Mouse (Mus musculus): ENCODE measurements around the gene Celf2. TPM values are rescaled to one million over a fixed set of nuclear protein-coding genes. Genes with fewer than 3 reads are reported as not detected.

Gene Celf2
- polyA plus RNA-seq, 1 experiment from 2014 or later: 20.4 TPM

DNA sequence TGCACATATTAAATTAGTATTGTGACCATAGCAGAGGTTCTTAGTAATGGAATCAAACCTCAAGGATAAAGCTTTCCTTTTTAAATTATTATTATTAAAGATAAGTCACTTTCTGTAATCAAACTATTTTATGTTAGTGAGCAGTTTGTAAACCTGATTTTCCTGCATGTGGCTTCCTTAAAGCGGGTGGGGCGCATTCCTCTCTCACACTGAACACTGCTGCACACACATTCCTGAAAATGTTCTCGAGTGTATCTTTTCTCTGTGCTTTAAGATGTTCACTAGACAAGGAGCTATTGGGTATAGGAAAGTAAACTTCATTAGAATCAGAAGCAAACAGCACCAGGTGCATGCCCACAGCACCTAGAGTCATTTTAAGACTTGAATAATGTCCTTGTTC is 605.0 kb downstream of the Celf2 start:
- H3K27me3 ChIP-seq: no peaks in the 10 kb centered on the region
- no peak overlapping the region for H3K27ac ChIP-seq
- no peaks in the 10 kb centered on the region for H3K36me3 ChIP-seq
- no peak overlapping the region for H3K9ac ChIP-seq
- no peaks in the 10 kb centered on the region for H3K4me1 ChIP-seq
- H3K4me2 ChIP-seq: no peak overlapping the region
- H3K4me3 ChIP-seq (replicated peaks): no peak overlapping the region
- 80% methylated on average over 3 of the region's 3 CpGs for WGBS
- ATAC-seq (replicated peaks; ENCODE audit: low FRiP score): no peak
- H3K9me3 ChIP-seq (replicated peaks): no peaks in the 10 kb centered on the region

DNA sequence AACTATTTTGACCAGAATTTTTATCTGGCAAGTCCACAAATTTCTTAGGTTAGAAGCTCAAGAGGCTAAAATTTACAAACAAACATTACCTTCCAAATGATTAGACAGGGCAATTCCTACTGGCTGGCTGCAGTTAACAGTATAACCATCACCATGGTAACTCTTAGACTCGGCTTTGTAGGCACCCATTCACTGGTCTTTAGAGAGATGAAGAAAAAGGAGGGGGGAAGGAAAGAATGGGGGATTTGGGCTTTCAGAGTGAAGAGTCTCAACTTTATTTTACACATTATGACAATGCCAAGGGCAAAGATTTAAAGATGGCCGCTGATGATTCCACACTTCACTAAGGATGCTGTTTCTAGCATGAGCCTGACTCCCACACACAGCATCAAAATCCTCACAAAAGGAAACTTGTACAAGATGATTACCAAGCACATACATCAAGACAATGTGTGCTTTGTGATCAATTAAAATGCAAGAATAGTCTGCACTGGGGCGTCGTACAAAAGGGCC is 606.1 kb downstream of the Celf2 start:
- Histone ChIP-seq H3K36me3 (no peaks in the 10 kb centered on the region), H3K4me3 (replicated peaks) (no peak overlapping the region), H3K9ac (no peak overlapping the region), H3K9me3 (replicated peaks) (no peaks in the 10 kb centered on the region), H3K4me1 (no peaks in the 10 kb centered on the region), H3K27ac (no peak overlapping the region), H3K4me2 (no peak overlapping the region), H3K27me3 (no peaks in the 10 kb centered on the region)
- no peak for ATAC-seq (replicated peaks; ENCODE audit: low FRiP score)
- 73% methylated on average over 4 of the region's 4 CpGs for WGBS

DNA sequence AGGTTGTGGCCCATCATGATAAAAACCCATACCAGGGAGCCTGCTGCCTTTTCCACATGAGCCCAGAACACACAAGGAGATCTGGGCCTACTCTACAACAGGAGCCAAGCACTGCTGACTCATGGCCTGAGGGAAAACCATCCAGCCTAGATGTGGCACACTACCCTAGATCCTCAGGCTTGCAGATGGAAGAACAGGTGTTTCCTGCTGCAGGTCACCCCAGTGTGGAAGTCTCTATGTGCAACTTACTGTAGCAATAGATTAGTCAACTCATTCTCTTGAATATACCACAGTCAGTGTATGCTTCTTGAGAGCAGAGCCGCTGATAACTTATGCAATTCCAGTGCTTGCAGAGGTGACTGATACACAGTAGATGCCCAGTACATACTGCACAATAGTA is 612.5 kb downstream of the Celf2 start:
- H3K27ac ChIP-seq: no peak overlapping the region
- no peaks in the 10 kb centered on the region for H3K9me3 ChIP-seq (replicated peaks)
- H3K36me3 ChIP-seq: no peaks in the 10 kb centered on the region
- H3K4me1 ChIP-seq: no peaks in the 10 kb centered on the region
- H3K4me2 ChIP-seq: no peak overlapping the region
- whole genome bisulfite sequencing: 98% methylated on average over 1 of the region's 1 CpGs
- H3K4me3 ChIP-seq (replicated peaks): no peak overlapping the region
- no peaks in the 10 kb centered on the region for H3K27me3 ChIP-seq
- no peak overlapping the region for H3K9ac ChIP-seq
- no peak for ATAC-seq (replicated peaks; ENCODE audit: low FRiP score)

GRCm38 (mm10) chr2:6893597-6893996 is 615.8 kb downstream of the Celf2 start:
- Histone ChIP-seq H3K4me1 (no peaks in the 10 kb centered on the region), H3K27ac (no peak overlapping the region), H3K9me3 (replicated peaks) (no peaks in the 10 kb centered on the region), H3K4me3 (replicated peaks) (no peak overlapping the region), H3K36me3 (no peaks in the 10 kb centered on the region), H3K4me2 (no peak overlapping the region), H3K27me3 (no peaks in the 10 kb centered on the region), H3K9ac (no peak overlapping the region)
- 83% methylated on average over 2 of the region's 2 CpGs for WGBS
- no peak for ATAC-seq (replicated peaks; ENCODE audit: low FRiP score)

DNA sequence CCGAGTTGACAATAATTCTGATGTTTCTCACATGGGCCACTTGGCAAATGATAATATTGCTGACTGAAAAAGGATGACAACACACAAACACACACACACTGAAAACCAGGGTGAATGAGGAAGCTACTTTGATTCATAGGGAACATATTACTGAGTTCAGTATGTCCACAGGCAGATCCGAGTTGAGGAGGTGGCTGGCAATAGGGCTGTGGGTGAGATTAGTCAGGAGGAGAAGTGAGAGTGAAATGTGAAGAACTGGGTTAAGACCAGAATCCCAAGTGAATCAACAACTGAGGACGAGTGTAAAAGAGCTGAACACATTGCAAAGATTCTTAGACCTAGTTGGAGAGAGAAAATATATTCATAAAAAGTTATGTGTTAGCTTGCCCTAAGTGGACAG is 616.3 kb downstream of the Celf2 start:
- Histone ChIP-seq H3K27me3 (no peaks in the 10 kb centered on the region), H3K27ac (no peak overlapping the region), H3K9ac (no peak overlapping the region), H3K4me2 (no peak overlapping the region), H3K4me3 (replicated peaks) (no peak overlapping the region), H3K4me1 (no peaks in the 10 kb centered on the region), H3K9me3 (replicated peaks) (no peaks in the 10 kb centered on the region), H3K36me3 (no peaks in the 10 kb centered on the region)
- ATAC-seq (replicated peaks; ENCODE audit: low FRiP score): no peak
- 74% methylated on average over 3 of the region's 3 CpGs for WGBS

DNA sequence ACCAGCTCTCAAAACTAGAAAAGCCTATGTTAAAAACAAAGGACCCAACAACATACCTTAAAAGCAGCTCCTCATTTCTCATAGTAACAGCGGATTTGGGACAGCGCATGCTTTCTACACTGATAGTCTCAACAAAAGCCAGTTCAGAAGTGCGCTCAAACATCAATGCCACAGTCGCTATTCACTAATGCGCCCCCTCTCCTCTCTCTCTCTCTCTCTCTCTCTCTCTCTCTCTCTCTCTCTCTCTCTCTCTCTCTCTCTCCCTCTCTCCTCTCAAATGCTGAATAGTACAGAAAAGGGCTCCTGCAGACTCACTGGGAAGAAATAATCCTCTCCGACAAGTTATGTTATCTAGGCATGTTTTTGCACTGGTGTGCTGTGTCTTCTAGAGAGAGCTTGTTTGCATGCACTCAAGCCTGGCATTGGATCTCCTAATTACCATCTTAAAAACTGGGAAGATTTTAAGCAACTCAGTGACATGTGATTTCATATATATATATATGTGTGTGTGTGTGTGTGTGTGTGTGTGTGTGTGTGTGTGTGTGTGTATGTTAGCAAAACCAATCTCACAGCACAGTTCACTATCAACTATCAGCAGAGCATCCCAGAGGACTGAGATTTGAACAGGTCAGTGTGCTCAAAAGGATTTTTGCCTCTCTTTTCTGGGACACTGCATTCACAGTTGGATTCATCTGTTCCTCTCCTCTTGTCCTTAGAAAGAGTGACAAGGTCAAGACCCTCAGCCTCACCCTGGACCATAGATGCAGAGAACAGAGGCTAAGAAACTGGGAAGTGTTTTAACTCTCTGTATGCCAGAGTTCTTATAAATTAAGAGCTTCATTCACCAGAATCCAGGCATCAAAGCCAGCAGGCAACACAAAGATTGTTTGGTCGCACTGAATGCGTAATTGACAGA is 624.3 kb downstream of the Celf2 start:
- Histone ChIP-seq H3K27me3 (no peaks in the 10 kb centered on the region), H3K4me2 (no peak overlapping the region), H3K9ac (no peak overlapping the region), H3K4me1 (no peaks in the 10 kb centered on the region), H3K27ac (no peak overlapping the region), H3K36me3 (no peaks in the 10 kb centered on the region), H3K9me3 (replicated peaks) (no peaks in the 10 kb centered on the region), H3K4me3 (replicated peaks) (no peak overlapping the region)
- ATAC-seq (replicated peaks; ENCODE audit: low FRiP score): no peak
- 89% methylated on average over 8 of the region's 8 CpGs for WGBS

GRCm38 (mm10) chr2:6883996-6884795 is 625.2 kb downstream of the Celf2 start:
- no peak overlapping the region for H3K9ac ChIP-seq
- H3K4me3 ChIP-seq (replicated peaks): no peak overlapping the region
- H3K27ac ChIP-seq: no peak overlapping the region
- H3K36me3 ChIP-seq: no peaks in the 10 kb centered on the region
- no peaks in the 10 kb centered on the region for H3K9me3 ChIP-seq (replicated peaks)
- 85% methylated on average over 13 of the region's 13 CpGs for WGBS
- no peak overlapping the region for H3K4me2 ChIP-seq
- H3K27me3 ChIP-seq: no peaks in the 10 kb centered on the region
- no peaks in the 10 kb centered on the region for H3K4me1 ChIP-seq
- no peak for ATAC-seq (replicated peaks; ENCODE audit: low FRiP score)

GRCm38 (mm10) chr2:6882236-6882885 is 627.0 kb downstream of the Celf2 start:
- no peak overlapping the region for H3K4me3 ChIP-seq (replicated peaks)
- ATAC-seq (replicated peaks; ENCODE audit: low FRiP score): no peak
- H3K4me1 ChIP-seq: no peaks in the 10 kb centered on the region
- H3K27ac ChIP-seq: no peak overlapping the region
- no peaks in the 10 kb centered on the region for H3K9me3 ChIP-seq (replicated peaks)
- no peak overlapping the region for H3K4me2 ChIP-seq
- WGBS: 79% methylated on average over 6 of the region's 6 CpGs
- no peaks in the 10 kb centered on the region for H3K27me3 ChIP-seq
- H3K36me3 ChIP-seq: no peaks in the 10 kb centered on the region
- H3K9ac ChIP-seq: no peak overlapping the region

- H3K4me2 ChIP-seq: no peak overlapping the region
- WGBS: 93% methylated on average over 6 of the region's 6 CpGs
- H3K36me3 ChIP-seq: no peaks in the 10 kb centered on the region
- H3K4me1 ChIP-seq: no peaks in the 10 kb centered on the region
- no peak overlapping the region for H3K27ac ChIP-seq
- H3K9me3 ChIP-seq (replicated peaks): no peaks in the 10 kb centered on the region
- no peak overlapping the region for H3K4me3 ChIP-seq (replicated peaks)
- ATAC-seq (replicated peaks; ENCODE audit: low FRiP score): no peak
- H3K27me3 ChIP-seq: no peaks in the 10 kb centered on the region
- no peak overlapping the region for H3K9ac ChIP-seq
These were observed 628.3 kb downstream of the Celf2 start for GRCm38 (mm10) chr2:6880941-6881575.

DNA sequence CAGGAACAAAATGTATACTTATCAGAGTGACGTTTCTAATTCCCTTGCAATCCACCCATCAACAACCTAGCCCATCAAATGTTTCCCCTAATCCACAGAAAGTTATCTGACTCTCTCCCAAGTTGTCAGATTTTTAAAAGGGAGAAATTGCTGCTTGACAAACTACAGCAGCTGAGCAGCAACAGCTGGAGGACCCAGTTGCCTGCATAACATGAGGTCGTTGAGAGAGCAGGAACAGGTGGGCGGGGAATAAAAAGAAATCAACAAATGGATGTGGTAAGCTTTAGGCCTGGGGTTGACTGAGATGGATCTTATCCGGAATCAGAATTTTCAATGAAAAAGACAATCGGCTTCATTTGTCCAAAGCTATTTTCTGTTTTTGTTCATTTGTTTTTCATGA is 632.3 kb downstream of the Celf2 start:
- H3K36me3 ChIP-seq: no peaks in the 10 kb centered on the region
- H3K9ac ChIP-seq: no peak overlapping the region
- no peak overlapping the region for H3K4me3 ChIP-seq (replicated peaks)
- peaks cover 21% of the 10 kb centered on the region for H3K27me3 ChIP-seq
- 67% methylated on average over 5 of the region's 5 CpGs for WGBS
- no peaks in the 10 kb centered on the region for H3K9me3 ChIP-seq (replicated peaks)
- no peak overlapping the region for H3K27ac ChIP-seq
- H3K4me2 ChIP-seq: no peak overlapping the region
- H3K4me1 ChIP-seq: peaks cover 9% of the 10 kb centered on the region; the same call in 1 of the 2 replicates
- no peak for ATAC-seq (replicated peaks; ENCODE audit: low FRiP score)

DNA sequence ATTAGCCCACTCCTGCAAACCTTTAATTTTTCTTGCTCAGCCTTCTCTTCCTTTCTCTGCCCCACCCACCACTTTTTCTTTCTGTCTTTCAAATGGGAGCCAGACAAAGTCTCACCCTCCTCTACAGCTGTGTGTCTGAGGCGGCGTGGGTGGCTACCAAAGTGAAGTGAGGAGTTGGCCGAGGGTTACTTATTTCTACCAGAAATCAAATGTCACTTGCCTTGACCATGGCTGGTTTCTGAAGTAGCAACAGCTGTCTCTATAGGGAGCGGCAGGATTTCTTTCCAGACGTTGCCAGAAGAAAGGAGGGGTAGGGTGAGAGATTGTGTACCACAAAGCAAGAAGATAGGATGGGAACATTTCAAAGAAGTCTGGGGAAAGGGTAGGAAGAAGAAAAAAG is 632.8 kb downstream of the Celf2 start:
- Histone ChIP-seq H3K4me2 (no peak overlapping the region), H3K27ac (no peak overlapping the region), H3K9me3 (replicated peaks) (no peaks in the 10 kb centered on the region), H3K9ac (no peak overlapping the region), H3K36me3 (no peaks in the 10 kb centered on the region), H3K27me3 (peaks cover 21% of the 10 kb centered on the region), H3K4me3 (replicated peaks) (no peak overlapping the region), H3K4me1 (peaks cover 9% of the 10 kb centered on the region; the same call in 1 of the 2 replicates)
- no peak for ATAC-seq (replicated peaks; ENCODE audit: low FRiP score)
- WGBS: 56% methylated on average over 5 of the region's 5 CpGs

All from kidney, embryonic 15.5 days (tissue).